Mouse (Mus musculus) layer of hippocampus, adult 11-12 months (tissue): ENCODE results near the gene Cd300lf.

ENCODE experiments used
- DNase-seq: peaks from one replicate; pipeline ENCODE4 v3.0.0; 2022; ENCODE audit warnings: low spot score

Cd300lf gene

GRCm38 (mm10) chr11:115106638-115107037, 27.2 kb downstream of the Cd300lf start:
- DNase-seq: no peak

- no peak for DNase-seq
Observed at GRCm38 (mm10) chr11:115104769-115105563, 28.8 kb downstream of the Cd300lf start.

DNA sequence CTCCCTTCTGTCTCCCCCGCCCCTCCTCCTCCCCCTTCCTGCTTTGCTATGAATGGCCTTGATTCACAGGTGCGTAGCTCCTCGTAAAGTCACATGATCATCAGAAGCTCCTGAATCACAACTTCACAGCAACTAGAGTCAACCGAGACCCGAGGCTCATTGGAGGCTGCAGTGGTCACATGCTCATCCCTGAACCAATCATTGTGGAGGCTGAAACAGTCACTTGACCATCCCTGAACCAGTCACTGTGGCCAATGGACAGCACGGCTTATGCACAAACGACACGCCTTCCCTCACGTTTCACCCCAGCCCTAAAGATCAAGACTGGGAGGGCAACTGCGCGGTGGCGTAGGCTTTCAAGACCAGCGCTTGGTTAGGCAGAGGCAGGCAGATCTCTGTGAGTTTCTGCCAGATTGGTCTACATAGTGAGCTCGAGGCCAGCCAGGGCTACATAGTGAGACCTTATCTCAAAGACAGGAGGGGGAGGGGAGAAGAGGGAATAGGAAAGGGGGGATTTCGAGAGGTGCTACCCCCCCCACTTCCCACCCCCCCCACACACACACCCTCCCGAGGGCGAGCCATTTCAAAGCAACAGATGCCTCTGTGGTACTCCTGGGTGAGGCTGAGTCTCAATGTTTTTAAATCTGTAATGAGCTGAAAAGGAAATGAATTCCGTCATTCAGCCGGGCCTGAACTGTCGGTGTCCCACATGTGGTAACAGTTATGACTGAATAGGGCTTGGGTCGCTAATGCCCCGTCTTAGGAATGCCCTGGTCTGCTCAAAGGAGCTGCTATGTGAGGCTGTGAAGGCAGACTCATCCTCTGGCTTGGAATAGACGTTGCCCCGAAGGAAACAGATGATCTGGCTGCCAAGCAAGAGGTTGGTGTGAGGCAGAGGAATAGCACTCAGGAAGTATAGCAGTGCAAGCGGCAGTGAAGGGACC, 30.1 kb downstream of the Cd300lf start:
- no peak for DNase-seq

- DNase-seq: no peak
Observed at GRCm38 (mm10) chr11:115102116-115102515, 31.7 kb downstream of the Cd300lf start.

- DNase-seq: no peak
Observed at GRCm38 (mm10) chr11:115101615-115102051, 32.2 kb downstream of the Cd300lf start.

DNA sequence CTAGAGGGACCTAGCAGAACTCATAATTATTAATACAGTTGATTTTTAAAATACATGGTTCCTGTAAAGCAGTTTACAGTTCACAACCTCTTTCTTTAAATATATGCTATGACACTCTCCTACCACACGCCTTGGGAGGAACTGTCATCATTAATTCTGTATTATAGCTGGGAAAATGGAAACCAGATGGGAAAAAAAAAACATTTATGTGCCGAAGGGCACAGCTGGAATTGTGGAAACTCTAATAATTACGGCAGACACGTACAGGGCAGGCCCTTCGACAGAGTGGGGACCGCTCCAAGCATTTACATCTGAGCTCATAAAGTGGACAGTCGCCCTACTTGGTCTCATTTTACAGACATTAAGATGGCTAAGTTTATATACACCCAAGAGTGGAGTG, 33.1 kb downstream of the Cd300lf start:
- DNase-seq: no peak

GRCm38 (mm10) chr11:115100032-115100621, 33.7 kb downstream of the Cd300lf start:
- no peak for DNase-seq

GRCm38 (mm10) chr11:115099241-115099840, 34.5 kb downstream of the Cd300lf start:
- DNase-seq: no peak

GRCm38 (mm10) chr11:115098203-115098932, 35.4 kb downstream of the Cd300lf start:
- DNase-seq: peak; percentile 43

DNA sequence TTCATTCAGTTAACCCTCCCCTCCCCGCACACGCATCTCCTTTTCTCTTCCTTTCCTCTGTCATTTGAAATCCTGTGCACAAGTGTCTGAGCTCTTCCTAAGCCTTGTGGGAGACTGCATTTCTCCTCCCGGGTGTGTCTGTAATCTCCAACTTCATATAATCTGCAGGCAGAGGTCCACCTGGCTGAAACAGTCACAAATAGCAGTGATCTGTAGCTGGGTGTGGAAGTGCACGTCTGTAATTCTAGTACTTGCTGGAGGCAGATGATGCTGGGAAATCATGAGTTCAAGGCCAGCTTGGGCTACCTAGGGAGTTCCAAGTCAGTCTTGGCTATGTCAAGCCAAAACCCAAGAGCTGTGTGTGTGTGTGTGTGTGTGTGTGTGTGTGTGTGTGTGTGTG, 41.7 kb downstream of the Cd300lf start:
- DNase-seq: no peak

- DNase-seq: no peak
Observed at GRCm38 (mm10) chr11:115091362-115091901, 42.4 kb downstream of the Cd300lf start, which contains the start of gene Rab37. TSS of gene Rab37 (plus strand) at chr11:115091431.

GRCm38 (mm10) chr11:115089853-115090252, 43.9 kb downstream of the Cd300lf start:
- no peak for DNase-seq

- no peak for DNase-seq
Observed at GRCm38 (mm10) chr11:115086213-115086612, 47.6 kb downstream of the Cd300lf start.

- no peak for DNase-seq
Observed at GRCm38 (mm10) chr11:115085064-115085463, 48.7 kb downstream of the Cd300lf start.

DNA sequence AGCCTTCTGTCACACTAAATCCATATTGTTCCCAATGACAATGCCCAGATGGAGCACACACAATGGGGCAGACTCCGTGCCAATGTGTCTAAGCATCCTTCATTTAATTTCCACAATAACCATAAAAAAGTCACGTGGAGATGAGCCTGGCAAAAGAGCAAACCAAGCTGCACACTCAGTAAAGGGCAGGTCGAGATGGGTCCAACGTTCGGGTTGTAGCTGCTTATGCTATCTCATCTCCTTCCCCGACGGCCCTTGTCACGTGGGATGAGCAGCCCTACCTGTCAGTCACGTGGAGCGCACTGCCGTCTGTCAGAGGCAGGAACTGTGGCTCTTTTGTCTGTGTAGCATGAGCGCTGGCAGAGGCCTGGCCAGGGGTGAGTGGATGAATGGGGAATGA, 49.2 kb downstream of the Cd300lf start:
- DNase-seq: no peak

DNA sequence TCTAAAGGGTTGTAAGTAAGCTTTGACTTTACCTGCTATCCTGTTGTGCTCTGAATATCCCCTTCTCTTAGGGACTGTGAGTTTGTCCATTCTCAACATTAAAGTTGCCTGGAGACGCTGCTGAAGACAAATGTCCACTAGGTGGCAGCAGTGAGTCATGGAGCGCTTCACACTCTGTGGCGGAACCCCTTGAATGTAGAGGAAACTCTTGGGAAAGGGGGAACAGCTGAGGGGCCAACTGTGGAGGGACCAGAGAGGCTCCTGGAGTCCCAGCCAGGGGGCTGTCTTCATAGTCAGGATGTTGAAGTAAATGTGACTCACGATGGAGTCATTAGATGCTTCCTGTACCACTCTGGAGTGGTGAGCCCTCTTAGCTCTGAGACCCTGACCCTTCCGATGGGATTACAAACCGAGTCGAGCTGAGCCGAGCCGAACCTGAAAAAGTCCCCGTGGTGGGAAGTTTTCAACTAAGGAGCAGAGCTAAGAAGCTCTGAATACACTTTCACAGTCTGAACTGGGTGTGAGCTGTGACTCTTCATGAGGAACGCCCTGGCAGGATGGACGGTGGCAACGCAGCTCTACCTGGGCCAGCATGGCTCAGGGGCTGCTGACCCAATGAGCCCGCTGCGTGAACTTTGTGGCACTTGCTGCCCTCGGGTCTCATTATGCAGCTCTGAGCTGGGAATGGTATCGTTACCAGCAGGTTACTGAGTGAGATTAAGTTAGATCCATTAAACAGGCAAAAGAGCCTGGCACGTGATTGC, 50.2 kb downstream of the Cd300lf start:
- peak; percentile 85 for DNase-seq

DNA sequence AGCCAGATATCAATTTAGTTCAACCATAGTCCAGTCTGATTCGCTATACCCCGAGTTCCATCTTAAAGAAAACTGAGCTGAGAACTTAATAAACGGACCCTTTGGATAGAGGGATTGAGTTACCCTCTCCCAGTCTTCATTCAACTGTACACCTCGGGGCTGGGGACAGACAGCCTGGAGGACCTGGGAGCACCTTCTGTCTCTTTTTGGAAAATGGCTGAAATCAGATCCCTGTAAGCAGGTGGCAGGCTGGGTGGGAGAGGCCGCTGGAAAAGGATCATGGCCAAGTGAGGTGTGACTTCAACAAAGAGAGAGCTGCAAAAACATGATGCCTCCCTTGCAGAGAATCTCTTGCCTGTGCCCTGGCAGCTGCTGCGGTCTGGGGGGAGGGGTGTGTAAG, 51.6 kb downstream of the Cd300lf start:
- DNase-seq: no peak

GRCm38 (mm10) chr11:115081373-115081772, 52.4 kb downstream of the Cd300lf start:
- no peak for DNase-seq

DNA sequence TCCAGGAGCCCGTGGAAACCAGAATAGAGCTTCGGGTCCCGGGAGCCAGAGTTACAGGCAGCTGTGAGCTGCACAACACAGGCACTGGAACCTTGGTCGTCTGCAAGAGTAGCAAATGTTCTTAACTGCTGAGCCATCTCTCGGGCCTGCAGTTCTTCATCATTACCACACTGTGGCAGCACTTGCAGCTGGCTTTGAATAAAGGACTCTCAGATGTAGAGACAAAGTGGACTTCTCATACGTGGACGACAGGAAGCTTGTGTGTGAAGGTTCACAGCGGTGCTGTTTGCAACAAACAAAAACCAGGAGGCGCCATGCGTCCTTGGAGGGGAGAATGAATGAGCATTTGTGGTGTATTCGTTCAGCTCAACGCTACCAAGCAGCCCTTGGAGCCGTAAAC, 52.9 kb downstream of the Cd300lf start:
- DNase-seq: peak; percentile 68

- DNase-seq: no peak
Observed at GRCm38 (mm10) chr11:115078680-115079079, 55.1 kb downstream of the Cd300lf start.
